Mouse (Mus musculus) C2C12 (cell line): ENCODE data around the gene Ntsr1.

Source experiments
- CEBPB ChIP-seq: IDR thresholded peaks from one replicate; pipeline ENCODE4 v1.6.1; 2011; ENCODE audit warnings: low read depth, mild to moderate bottlenecking, control low read depth, moderate library complexity
- CTCF ChIP-seq: IDR thresholded peaks from one replicate; pipeline ENCODE4 v1.5.1; 2011; ENCODE audit not compliant: control insufficient read depth, insufficient read depth, insufficient read length
- FOSL1 ChIP-seq: IDR thresholded peaks from one replicate; pipeline ENCODE4 v1.8.0; 2011; ENCODE audit warnings: mild to moderate bottlenecking, low read length; ENCODE audit not compliant: poor library complexity, insufficient read depth, severe bottlenecking
- MAX ChIP-seq: IDR thresholded peaks from one replicate; pipeline ENCODE4 v1.6.1; 2011; ENCODE audit warnings: mild to moderate bottlenecking, control low read depth
- MYOD1 ChIP-seq: IDR thresholded peaks from one replicate; pipeline ENCODE4 v1.6.1; 2011; ENCODE audit warnings: low read depth; ENCODE audit not compliant: control insufficient read depth, insufficient read length
- MYOG ChIP-seq: IDR thresholded peaks from one replicate; pipeline ENCODE4 v1.6.1; 2011; ENCODE audit not compliant: control insufficient read depth, insufficient read length; ENCODE audit errors: extremely low read depth
- USF1 ChIP-seq: IDR thresholded peaks from one replicate; pipeline ENCODE4 v1.6.1; 2011; ENCODE audit warnings: low read depth, mild to moderate bottlenecking, control low read depth, moderate library complexity

GRCm38 (mm10) chr2:180566240-180566913 lies 66.6 kb downstream of the Ntsr1 start:
- no peak for TF ChIP-seq CTCF
- TF ChIP-seq CEBPB: no peak
- no peak for TF ChIP-seq MAX
- no peak for TF ChIP-seq USF1
- no peak for TF ChIP-seq MYOD1
- no peak for TF ChIP-seq MYOG
- no peak for TF ChIP-seq FOSL1
